Mouse (Mus musculus): ENCODE results near the gene Tbl1xr1. TPM values are rescaled to one million over a fixed set of nuclear protein-coding genes. Genes with fewer than 3 reads are reported as not detected.

Tbl1xr1 gene
- total and polyA plus RNA-seq, 2 experiments from 2014 or later, result 12.8 to 33.1 TPM

DNA sequence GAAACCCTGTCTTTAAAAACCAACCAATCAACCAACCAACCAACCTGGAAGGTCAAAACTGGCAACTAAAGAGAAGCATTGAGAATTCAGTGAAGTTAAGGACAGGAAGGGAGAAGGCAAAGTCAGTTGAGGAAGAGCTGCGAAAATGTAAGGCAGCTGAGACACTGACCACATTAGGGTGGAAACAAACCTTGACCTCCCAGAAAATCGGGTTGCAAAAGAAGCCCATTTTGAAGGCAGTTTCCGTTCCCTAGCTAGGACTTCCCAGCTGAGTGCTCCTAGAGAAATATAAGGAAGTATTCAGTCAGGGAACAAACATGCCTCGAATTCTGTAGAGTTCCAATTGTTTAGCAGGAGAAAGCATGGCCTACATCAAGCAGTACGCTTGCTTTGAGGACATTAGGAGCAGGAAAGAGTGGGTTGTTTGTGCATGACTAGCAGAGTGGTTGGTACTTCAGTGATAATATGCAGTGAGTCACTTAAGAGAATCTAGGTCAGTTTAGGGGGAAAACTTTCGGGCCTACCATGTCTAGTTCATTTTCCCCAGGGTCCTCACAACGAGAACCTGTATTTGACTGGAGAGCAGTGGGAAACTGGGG is 18.1 kb upstream of the Tbl1xr1 start:
- Histone ChIP-seq H3K36me3 (ENCODE audit: insufficient read depth, low read length) (no peaks in the 10 kb centered on the region), H3K4me2 (ENCODE audit: low read depth, low read length) (no peak overlapping the region), H3K4me3 (ENCODE audit: low read length) (no peak overlapping the region), H3K27ac (no peak overlapping the region), H3K4me1 (ENCODE audit: insufficient read depth, low read length) (no peaks in the 10 kb centered on the region), H3K9me3 (ENCODE audit: low read length) (no peaks in the 10 kb centered on the region), H3K9ac (replicated peaks; ENCODE audit: low read length) (no peak overlapping the region), H3K27me3 (ENCODE audit: insufficient read depth, low read length) (no peaks in the 10 kb centered on the region)
- WGBS, result 82% methylated on average over 7 of the region's 7 CpGs
- ATAC-seq, result no peak
- DNase-seq (ENCODE audit: low spot score), result no peak
- no peak for TF ChIP-seq CTCF (IDR thresholded peaks at IDR 0.05; ENCODE audit: low read depth)

DNA sequence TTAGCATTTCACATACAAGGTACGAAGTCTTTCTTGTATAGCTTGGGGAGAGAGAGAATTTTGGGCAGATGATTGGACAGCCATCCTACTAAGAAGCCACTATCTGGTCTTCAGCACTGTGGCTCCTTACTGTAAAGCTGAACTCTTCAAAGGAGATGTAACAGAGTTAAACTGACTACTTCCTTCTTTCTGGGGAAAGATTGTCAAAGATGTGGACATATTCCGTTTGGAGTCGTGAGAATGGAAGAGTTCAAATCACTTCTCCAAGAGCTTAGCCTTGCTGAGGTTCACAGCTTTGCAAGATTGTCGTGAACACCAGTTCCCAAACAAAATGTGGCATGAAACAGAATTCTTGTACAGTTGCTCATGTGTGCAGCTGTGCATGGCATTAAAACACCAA is 15.3 kb upstream of the Tbl1xr1 start:
- ATAC-seq (no peak), DNase-seq (ENCODE audit: low spot score) (no peak)
- Histone ChIP-seq H3K9me3 (ENCODE audit: low read length) (no peaks in the 10 kb centered on the region), H3K4me1 (ENCODE audit: insufficient read depth, low read length) (no peaks in the 10 kb centered on the region), H3K4me2 (ENCODE audit: low read depth, low read length) (no peak overlapping the region), H3K27me3 (ENCODE audit: insufficient read depth, low read length) (no peaks in the 10 kb centered on the region), H3K4me3 (ENCODE audit: low read length) (no peak overlapping the region), H3K36me3 (ENCODE audit: insufficient read depth, low read length) (no peaks in the 10 kb centered on the region), H3K27ac (no peak overlapping the region), H3K9ac (replicated peaks; ENCODE audit: low read length) (no peak overlapping the region)
- TF ChIP-seq CTCF (IDR thresholded peaks at IDR 0.05; ENCODE audit: low read depth), result no peak
- WGBS, result 88% methylated on average over 4 of the region's 4 CpGs

DNA sequence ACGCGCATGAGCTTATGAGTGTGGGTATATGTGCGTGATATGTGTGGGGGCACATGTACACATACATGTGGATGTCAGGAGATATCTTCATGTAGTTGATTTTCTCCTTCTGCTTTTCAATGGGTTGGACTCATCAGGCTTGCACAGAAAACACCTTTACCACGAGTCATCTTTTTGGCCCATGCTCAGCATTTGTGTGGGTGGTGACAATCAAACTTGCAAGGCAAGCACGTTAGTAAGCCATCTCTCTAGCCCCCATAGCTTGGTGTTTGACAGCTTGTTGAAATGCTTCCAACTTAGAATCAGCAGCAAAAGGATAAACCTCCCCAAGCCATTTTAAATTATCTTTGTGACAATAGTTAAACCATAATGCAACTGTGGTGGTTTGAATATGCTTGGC is 7.8 kb upstream of the Tbl1xr1 start:
- H3K9ac ChIP-seq (replicated peaks; ENCODE audit: low read length), result no peak overlapping the region
- H3K36me3 ChIP-seq (ENCODE audit: insufficient read depth, low read length), result no peaks in the 10 kb centered on the region
- H3K4me2 ChIP-seq (ENCODE audit: low read depth, low read length), result no peak overlapping the region
- ATAC-seq (no peak), DNase-seq (ENCODE audit: low spot score) (no peak)
- H3K9me3 ChIP-seq (ENCODE audit: low read length), result no peaks in the 10 kb centered on the region
- WGBS, result 82% methylated on average over 5 of the region's 5 CpGs
- no peak overlapping the region for H3K4me3 ChIP-seq (ENCODE audit: low read length)
- H3K27ac ChIP-seq, result no peak overlapping the region
- no peaks in the 10 kb centered on the region for H3K27me3 ChIP-seq (ENCODE audit: insufficient read depth, low read length)
- TF ChIP-seq CTCF (IDR thresholded peaks at IDR 0.05; ENCODE audit: low read depth), result no peak
- H3K4me1 ChIP-seq (ENCODE audit: insufficient read depth, low read length), result no peaks in the 10 kb centered on the region

DNA sequence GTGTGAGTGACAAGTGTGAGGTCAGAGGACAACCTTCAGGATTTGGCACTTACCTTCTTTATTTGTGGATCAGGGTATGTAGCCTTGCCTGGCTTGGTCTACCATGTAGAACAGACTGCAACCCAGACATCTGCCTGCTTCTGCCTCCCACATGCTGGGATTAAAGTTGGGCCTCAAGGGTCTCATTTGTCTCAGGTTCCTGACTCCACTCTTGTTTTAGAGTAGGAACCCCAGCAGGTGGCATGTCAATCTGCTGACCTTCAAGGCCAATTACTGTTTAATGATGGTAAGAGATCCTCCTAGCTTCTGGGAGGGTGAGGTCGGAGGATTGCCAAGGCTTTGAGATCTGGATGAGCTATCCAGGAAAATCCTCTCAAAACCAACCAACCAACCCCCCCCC is 2.5 kb upstream of the Tbl1xr1 start:
- WGBS, result 89% methylated on average over 1 of the region's 1 CpGs
- H3K4me1 ChIP-seq (ENCODE audit: insufficient read depth, low read length), result 0 out of 2 replicates have a peak, but pooled peaks cover 6% of the 10 kb centered on the region
- peak overlapping the region; percentile 84; the same call in 1 of the 2 replicates for H3K4me2 ChIP-seq (ENCODE audit: low read depth, low read length)
- H3K4me3 ChIP-seq (ENCODE audit: low read length), result no peak overlapping the region
- H3K36me3 ChIP-seq (ENCODE audit: insufficient read depth, low read length), result no peaks in the 10 kb centered on the region
- no peak for TF ChIP-seq CTCF (IDR thresholded peaks at IDR 0.05; ENCODE audit: low read depth)
- H3K9me3 ChIP-seq (ENCODE audit: low read length), result no peaks in the 10 kb centered on the region
- no peak for ATAC-seq
- H3K27ac ChIP-seq, result no peak overlapping the region
- no peaks in the 10 kb centered on the region for H3K27me3 ChIP-seq (ENCODE audit: insufficient read depth, low read length)
- no peak overlapping the region for H3K9ac ChIP-seq (replicated peaks; ENCODE audit: low read length)
- no peak for DNase-seq (ENCODE audit: low spot score)

DNA sequence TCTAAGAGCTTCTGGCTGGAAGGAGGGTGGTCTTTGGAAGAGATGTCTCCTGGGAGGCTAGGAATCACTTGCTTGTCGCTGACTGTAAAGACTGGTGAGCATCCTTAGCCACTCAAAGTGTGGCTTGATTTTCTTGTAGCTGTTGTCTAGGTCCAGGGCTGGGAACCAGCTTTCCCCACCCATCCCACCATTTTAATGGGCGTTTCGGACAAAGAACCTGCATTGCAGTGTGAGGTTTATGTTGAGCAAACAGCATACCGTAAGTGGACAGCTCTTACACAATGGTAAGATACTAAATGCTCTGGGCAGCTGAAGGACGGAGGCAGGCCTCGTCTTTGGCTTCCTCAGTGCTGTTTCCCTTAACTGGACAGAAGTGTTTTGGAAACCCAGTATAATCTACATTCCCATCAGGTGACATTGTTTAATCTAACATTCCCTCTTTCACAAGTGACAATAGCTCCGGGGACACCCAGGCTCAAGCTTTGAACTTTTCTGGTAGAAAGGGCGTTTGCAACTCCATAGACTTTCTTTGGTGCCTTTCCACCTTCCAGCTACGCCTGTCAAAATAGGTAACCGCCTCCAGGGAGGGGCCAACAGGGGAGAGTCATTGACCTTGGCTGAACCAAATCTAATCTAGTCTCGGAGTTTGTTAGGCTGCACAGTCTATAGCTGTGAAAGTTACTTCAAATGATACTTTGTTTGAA is 1.7 kb upstream of the Tbl1xr1 start:
- WGBS, result 20% methylated on average over 11 of the region's 11 CpGs
- Histone ChIP-seq H3K9ac (replicated peaks; ENCODE audit: low read length) (no peak overlapping the region), H3K4me2 (ENCODE audit: low read depth, low read length) (peak overlapping the region; percentile 84), H3K4me1 (ENCODE audit: insufficient read depth, low read length) (0 out of 2 replicates have a peak, but pooled peaks cover 7% of the 10 kb centered on the region), H3K27me3 (ENCODE audit: insufficient read depth, low read length) (no peaks in the 10 kb centered on the region), H3K4me3 (ENCODE audit: low read length) (peak overlapping the region; percentile 67), H3K36me3 (ENCODE audit: insufficient read depth, low read length) (no peaks in the 10 kb centered on the region), H3K9me3 (ENCODE audit: low read length) (no peaks in the 10 kb centered on the region), H3K27ac (no peak overlapping the region)
- no peak for ATAC-seq
- TF ChIP-seq CTCF (IDR thresholded peaks at IDR 0.05; ENCODE audit: low read depth), result no peak
- peak; percentile 23 for DNase-seq (ENCODE audit: low spot score)

DNA sequence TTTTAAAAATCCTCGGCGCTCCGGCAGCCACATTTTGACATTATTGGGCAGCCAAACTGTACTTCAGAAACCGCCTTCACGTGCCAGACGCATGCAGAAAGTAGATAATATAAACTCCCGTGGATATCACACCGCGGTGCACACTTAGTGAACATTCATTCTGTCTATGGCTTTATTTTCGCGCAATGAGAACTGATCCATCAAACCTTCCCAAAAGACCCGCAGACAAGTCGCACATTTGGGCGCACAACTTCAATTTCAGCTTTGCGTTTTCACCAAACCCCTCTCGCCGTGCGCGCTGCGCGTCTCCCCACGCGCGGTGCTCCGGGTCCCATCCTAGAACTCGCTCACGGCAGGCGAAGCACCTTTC is 950 bp upstream of the Tbl1xr1 start:
- Histone ChIP-seq H3K4me1 (ENCODE audit: insufficient read depth, low read length) (0 out of 2 replicates have a peak, but pooled peaks cover 7% of the 10 kb centered on the region), H3K27ac (peak overlapping the region; percentile 98), H3K9ac (replicated peaks; ENCODE audit: low read length) (peak overlapping the region; percentile 77), H3K4me2 (ENCODE audit: low read depth, low read length) (peak overlapping the region; percentile 84), H3K27me3 (ENCODE audit: insufficient read depth, low read length) (no peaks in the 10 kb centered on the region), H3K4me3 (ENCODE audit: low read length) (peak overlapping the region; percentile 67), H3K36me3 (ENCODE audit: insufficient read depth, low read length) (no peaks in the 10 kb centered on the region), H3K9me3 (ENCODE audit: low read length) (no peaks in the 10 kb centered on the region)
- DNase-seq (ENCODE audit: low spot score) (no peak), ATAC-seq (no peak)
- TF ChIP-seq CTCF (IDR thresholded peaks at IDR 0.05; ENCODE audit: low read depth), result no peak
- WGBS, result under 1% methylated on average over 28 of the region's 28 CpGs

Measured in hindbrain, postnatal 0 days (tissue).